Mouse (Mus musculus) testis, adult 2 months (tissue): ENCODE measurements at regions not wholly inside any gene's neighbourhood (a gene's known extent, or its start where the extent isn't known, plus 50 kb on each side); places are given as distances from the start of the nearest gene placed in this dataset.

Experiments
- CTCF ChIP-seq: fragments of 200-500 bp; IDR thresholded peaks from 2 replicates; pipeline ENCODE4 v1.5.1; 2012; ENCODE audit warnings: low read depth, mild to moderate bottlenecking, inconsistent platforms, low read length, moderate library complexity; ENCODE audit not compliant: control insufficient read depth, insufficient read depth, insufficient replicate concordance
- POLR2A ChIP-seq: fragments of 200-500 bp; IDR thresholded peaks from 2 replicates; pipeline ENCODE4 v1.6.1; 2012; ENCODE audit warnings: low read depth, mild to moderate bottlenecking, inconsistent platforms, low read length, moderate library complexity; ENCODE audit not compliant: control insufficient read depth

DNA sequence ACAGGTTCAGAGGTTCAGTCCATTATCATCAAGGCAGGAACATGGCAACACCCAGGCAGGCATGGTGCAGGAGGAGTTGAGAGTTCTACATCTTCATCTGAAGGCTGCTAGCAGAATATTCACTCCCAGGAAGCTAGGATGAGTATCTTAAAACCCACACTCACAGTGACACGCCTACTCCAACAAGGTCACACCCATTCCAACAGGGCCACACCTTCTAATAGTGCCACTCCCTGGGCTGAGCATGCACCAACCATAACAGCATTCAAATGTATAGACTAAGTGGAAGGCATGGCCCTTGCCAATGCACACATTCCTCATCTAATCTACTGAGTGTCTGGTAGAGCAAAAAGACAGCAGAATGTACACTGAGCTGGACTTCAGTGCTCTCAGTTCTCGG is 718.1 kb downstream of the 4930447A16Rik start:
- no peak for TF ChIP-seq CTCF
- no peak for TF ChIP-seq POLR2A
